Mouse (Mus musculus) lung, postnatal 14 days (tissue): ENCODE data around the gene Pars2.

Experiments used
- DNase-seq: peaks from one replicate; pipeline ENCODE4 v3.0.0; 2021

The Pars2 gene

GRCm38 (mm10) chr4:106650833-106651527 is at the start of gene Pars2:
Pars2 (plus strand) TSS chr4:106651069.
- peak; percentile 96 for DNase-seq

- DNase-seq: no peak
Observed at GRCm38 (mm10) chr4:106606639-106607554, 44.0 kb upstream of the Pars2 start.

GRCm38 (mm10) chr4:106607905-106608304 is 43.0 kb upstream of the Pars2 start:
- DNase-seq: no peak

GRCm38 (mm10) chr4:106613105-106613504 is 37.8 kb upstream of the Pars2 start:
- no peak for DNase-seq

GRCm38 (mm10) chr4:106613560-106613959 is 37.3 kb upstream of the Pars2 start:
- no peak for DNase-seq

- peak; percentile 72 for DNase-seq
Observed at GRCm38 (mm10) chr4:106614180-106614797, 36.6 kb upstream of the Pars2 start.

- DNase-seq: no peak
Observed at GRCm38 (mm10) chr4:106614881-106615280, 36.0 kb upstream of the Pars2 start.

- no peak for DNase-seq
Observed at GRCm38 (mm10) chr4:106615637-106616036, 35.2 kb upstream of the Pars2 start.

- no peak for DNase-seq
Observed at GRCm38 (mm10) chr4:106617056-106617455, 33.8 kb upstream of the Pars2 start, which contains the start of gene Lexm. Lexm (minus strand) TSS chr4:106617241.

- no peak for DNase-seq
Observed at GRCm38 (mm10) chr4:106618898-106619297, 32.0 kb upstream of the Pars2 start.

GRCm38 (mm10) chr4:106621428-106621827 is 29.4 kb upstream of the Pars2 start:
- DNase-seq: no peak

GRCm38 (mm10) chr4:106622030-106622493 is 28.8 kb upstream of the Pars2 start, which contains the start of gene Ttc22:
Ttc22 (plus strand) TSS chr4:106622432.
- peak; percentile 60 for DNase-seq

GRCm38 (mm10) chr4:106622712-106623111 is 28.2 kb upstream of the Pars2 start:
- DNase-seq: no peak

- DNase-seq: peak; percentile 16
Observed at GRCm38 (mm10) chr4:106624271-106624670, 26.6 kb upstream of the Pars2 start.

GRCm38 (mm10) chr4:106627809-106628208 is 23.1 kb upstream of the Pars2 start:
- no peak for DNase-seq

- DNase-seq: peak; percentile 12
Observed at GRCm38 (mm10) chr4:106628650-106629360, 22.1 kb upstream of the Pars2 start.

- DNase-seq: no peak
Observed at GRCm38 (mm10) chr4:106629374-106629773, 21.5 kb upstream of the Pars2 start.

GRCm38 (mm10) chr4:106630333-106631220 is 20.3 kb upstream of the Pars2 start:
- DNase-seq: peak; percentile 71

GRCm38 (mm10) chr4:106632313-106632712 is 18.6 kb upstream of the Pars2 start:
- no peak for DNase-seq

- DNase-seq: no peak
Observed at GRCm38 (mm10) chr4:106633281-106634085, 17.4 kb upstream of the Pars2 start.

GRCm38 (mm10) chr4:106634086-106634479 is 16.8 kb upstream of the Pars2 start:
- no peak for DNase-seq
